In the genomic region with DNA sequence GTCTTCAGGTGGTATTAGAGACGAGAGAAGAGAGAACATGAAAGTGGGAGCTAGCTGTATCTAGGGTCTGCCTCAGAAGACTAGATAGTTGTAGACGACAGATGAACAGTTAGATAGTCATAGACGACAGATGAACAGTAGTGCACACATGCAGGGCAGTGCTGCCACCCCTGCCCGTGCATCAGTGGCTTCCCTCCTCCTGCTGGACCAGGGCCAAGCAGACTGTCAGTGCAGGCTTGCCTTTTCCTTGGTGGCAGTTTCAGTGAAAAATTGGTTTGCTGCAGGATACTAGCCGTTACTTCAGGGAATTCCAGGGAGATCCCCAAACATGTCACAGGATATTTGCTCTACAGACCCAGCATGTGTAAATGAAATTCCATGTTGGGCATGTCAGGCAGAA, we compare ENCODE assay signal across 10 mouse cellular contexts.
A peak's percentile ranks its signal among the peaks of the same experiment; 100 is the strongest.
DNase-seq lines count a peak whose midpoint lies in the region; ATAC-seq and TF ChIP-seq lines count a peak whose summit lies in the region.
"Had no signal": no experiment of that assay in that cellular context is flagged by ENCODE, and none has a peak within 500 bp of the region (broad histone marks: within the 10 kb centered on the region; RNA-seq: fewer than 3 reads in every experiment).

No protein-coding gene starts in this region.

- 62% methylated on average over 5 of the region's 5 CpGs for WGBS in forebrain, embryonic 14.5 days
- 72% methylated on average over 5 of the region's 5 CpGs for WGBS in forebrain, embryonic 12.5 days
- 81% methylated on average over 5 of the region's 5 CpGs for WGBS in limb, embryonic 12.5 days
- WGBS in limb, embryonic 10.5 days: 84% methylated on average over 5 of the region's 5 CpGs
- 25% methylated on average over 5 of the region's 5 CpGs for WGBS in hindbrain, postnatal 0 days

- no peak overlapping the region for H3K4me2 ChIP-seq in forebrain, embryonic 14.5 days (ENCODE audit: low read length)
- H3K4me2 ChIP-seq in forebrain, embryonic 12.5 days: no peak overlapping the region
- H3K4me2 ChIP-seq in limb, embryonic 12.5 days: no peak overlapping the region
- no peak overlapping the region for H3K4me2 ChIP-seq in hindbrain, postnatal 0 days (ENCODE audit: low read depth, low read length)
- H3K4me2 ChIP-seq: heart, embryonic 13.5 days had no signal

- peak; percentile 62 for DNase-seq in forebrain, embryonic 14.5 days (ENCODE audit: low spot score)
- DNase-seq in limb, embryonic 10.5 days (ENCODE audit: low spot score): no peak
- peak; percentile 56 for DNase-seq in adrenal gland, postnatal 25 days
- peak; percentile 78 for DNase-seq in hindbrain, postnatal 0 days (ENCODE audit: low spot score)
- no peak for DNase-seq in thymus, postnatal 25 days
- DNase-seq in heart, adult 9 months (ENCODE audit: low spot score in 2 of 2): no peak

- 0 out of 2 replicates have a peak, but pooled peaks have one; percentile 15 for TF ChIP-seq CTCF in hindbrain, postnatal 0 days (IDR thresholded peaks at IDR 0.05; ENCODE audit: low read depth)

- no peaks in the 10 kb centered on the region for H3K27me3 ChIP-seq in forebrain, embryonic 14.5 days (replicated peaks; ENCODE audit: control insufficient read depth, insufficient read depth, low read length)
- no peaks in the 10 kb centered on the region for H3K27me3 ChIP-seq in forebrain, embryonic 12.5 days
- no peaks in the 10 kb centered on the region for H3K27me3 ChIP-seq in limb, embryonic 12.5 days
- no peaks in the 10 kb centered on the region for H3K27me3 ChIP-seq in limb, embryonic 10.5 days (ENCODE audit: low read depth, poor library complexity, severe bottlenecking)
- no peaks in the 10 kb centered on the region for H3K27me3 ChIP-seq in hindbrain, postnatal 0 days (ENCODE audit: insufficient read depth, low read length)
- H3K27me3 ChIP-seq: heart, embryonic 13.5 days; Patski had no signal

- H3K36me3 ChIP-seq in forebrain, embryonic 14.5 days (ENCODE audit: control insufficient read depth, insufficient read depth, low read length): no peaks in the 10 kb centered on the region
- H3K36me3 ChIP-seq in forebrain, embryonic 12.5 days (replicated peaks): no peaks in the 10 kb centered on the region; the same call in 1 of the 2 replicates
- H3K36me3 ChIP-seq in limb, embryonic 12.5 days: peaks cover 8% of the 10 kb centered on the region
- H3K36me3 ChIP-seq in limb, embryonic 10.5 days: 0 out of 2 replicates have a peak, but pooled peaks cover 2% of the 10 kb centered on the region
- no peaks in the 10 kb centered on the region for H3K36me3 ChIP-seq in hindbrain, postnatal 0 days (ENCODE audit: insufficient read depth, low read length)

- H3K27ac ChIP-seq in forebrain, embryonic 14.5 days (ENCODE audit: low read depth, low read length): no peak overlapping the region
- no peak overlapping the region for H3K27ac ChIP-seq in forebrain, embryonic 12.5 days
- 0 out of 2 replicates have a peak overlapping the region, but pooled peaks have one; percentile 29 for H3K27ac ChIP-seq in limb, embryonic 12.5 days
- H3K27ac ChIP-seq in limb, embryonic 10.5 days: no peak overlapping the region
- H3K27ac ChIP-seq in hindbrain, postnatal 0 days: 0 out of 2 replicates have a peak overlapping the region, but pooled peaks have one; percentile 17
- H3K27ac ChIP-seq: heart, embryonic 13.5 days had no signal

- no peak for ATAC-seq in forebrain, embryonic 14.5 days
- ATAC-seq in forebrain, embryonic 12.5 days (ENCODE audit: low FRiP score): no peak
- no peak for ATAC-seq in limb, embryonic 12.5 days (ENCODE audit: insufficient number of reproducible peaks, insufficient read depth, low FRiP score, low TSS enrichment, low read depth)
- peak; percentile 70 for ATAC-seq in hindbrain, postnatal 0 days
- ATAC-seq: Patski had no signal

- no peaks in the 10 kb centered on the region for H3K9me3 ChIP-seq in forebrain, embryonic 14.5 days (replicated peaks; ENCODE audit: control insufficient read depth, low read length)
- no peaks in the 10 kb centered on the region for H3K9me3 ChIP-seq in forebrain, embryonic 12.5 days
- H3K9me3 ChIP-seq in limb, embryonic 12.5 days: no peaks in the 10 kb centered on the region
- no peaks in the 10 kb centered on the region for H3K9me3 ChIP-seq in limb, embryonic 10.5 days (replicated peaks)
- H3K9me3 ChIP-seq in hindbrain, postnatal 0 days (ENCODE audit: low read length): no peaks in the 10 kb centered on the region
- H3K9me3 ChIP-seq: heart, embryonic 13.5 days had no signal

- H3K4me3 ChIP-seq in forebrain, embryonic 14.5 days (ENCODE audit: low read depth, low read length): no peak overlapping the region
- H3K4me3 ChIP-seq in forebrain, embryonic 12.5 days (replicated peaks): no peak overlapping the region
- no peak overlapping the region for H3K4me3 ChIP-seq in limb, embryonic 12.5 days (replicated peaks)
- no peak overlapping the region for H3K4me3 ChIP-seq in limb, embryonic 10.5 days
- no peak overlapping the region for H3K4me3 ChIP-seq in hindbrain, postnatal 0 days (ENCODE audit: low read length)
- H3K4me3 ChIP-seq: heart, embryonic 13.5 days had no signal

- H3K4me1 ChIP-seq in forebrain, embryonic 14.5 days (ENCODE audit: control insufficient read depth, insufficient read depth, low read length): no peaks in the 10 kb centered on the region
- H3K4me1 ChIP-seq in forebrain, embryonic 12.5 days: no peaks in the 10 kb centered on the region
- no peaks in the 10 kb centered on the region; the same call in 1 of the 2 replicates for H3K4me1 ChIP-seq in limb, embryonic 12.5 days (replicated peaks)
- H3K4me1 ChIP-seq in limb, embryonic 10.5 days: no peaks in the 10 kb centered on the region
- no peaks in the 10 kb centered on the region for H3K4me1 ChIP-seq in hindbrain, postnatal 0 days (ENCODE audit: insufficient read depth, low read length)

- H3K9ac ChIP-seq in forebrain, embryonic 14.5 days (ENCODE audit: low read length): no peak overlapping the region
- no peak overlapping the region for H3K9ac ChIP-seq in forebrain, embryonic 12.5 days
- no peak overlapping the region for H3K9ac ChIP-seq in limb, embryonic 12.5 days (replicated peaks)
- no peak overlapping the region for H3K9ac ChIP-seq in hindbrain, postnatal 0 days (replicated peaks; ENCODE audit: low read length)
- H3K9ac ChIP-seq: heart, embryonic 13.5 days had no signal

Comparison
In these comparisons a context has a peak if more than half of its experiments do, and no peak if none do; other contexts are left out.
1. H3K27ac ChIP-seq: peak in limb, embryonic 12.5 days (single experiment) and hindbrain, postnatal 0 days (single experiment); none in forebrain, embryonic 14.5 days (single experiment), forebrain, embryonic 12.5 days (single experiment) and limb, embryonic 10.5 days (single experiment).
2. DNase-seq: peak in forebrain, embryonic 14.5 days (single experiment), adrenal gland, postnatal 25 days (single experiment) and hindbrain, postnatal 0 days (single experiment); none in limb, embryonic 10.5 days (single experiment), thymus, postnatal 25 days (single experiment) and heart, adult 9 months (0 of 2).